Mouse (Mus musculus) brown adipose tissue, adult 24 weeks (tissue): ENCODE results near the gene Dcst1. TPM values are rescaled to one million over a fixed set of nuclear protein-coding genes. Genes with fewer than 3 reads are reported as not detected.

Experiments used
- H3K27ac ChIP-seq: fragments of 200-500 bp; replicated peaks from 2 replicates; pipeline ENCODE4 v1.5.1; 2012; ENCODE audit warnings: low read depth, mild to moderate bottlenecking, low read length
- H3K4me1 ChIP-seq: fragments of 200-500 bp; 2 replicates; pipeline ENCODE4 v1.6.1; 2012; ENCODE audit warnings: low read length, mixed read lengths; ENCODE audit not compliant: control insufficient read depth, insufficient read depth, insufficient read length
- H3K4me3 ChIP-seq: fragments of 200-500 bp; 2 replicates; pipeline ENCODE4 v1.5.1; 2012; ENCODE audit warnings: low read depth, mild to moderate bottlenecking, low read length, moderate library complexity; ENCODE audit not compliant: insufficient read depth
- polyA plus RNA-seq: library from polyadenylated mRNA; stranded (reverse); fragments of >200 nt; gene quantifications from 2 replicates; pipeline ENCODE4 v1.2.4, GENCODE M21; 2012; ENCODE audit not compliant: missing spikeins, insufficient read depth, insufficient read length

Dcst1 gene
- polyA plus RNA-seq, 1 experiment: 0.75 TPM

GRCm38 (mm10) chr3:89337062-89337720 is 27.9 kb downstream of the Dcst1 start:
- Histone ChIP-seq H3K27ac (no peak overlapping the region), H3K4me3 (peak overlapping the region; percentile 64), H3K4me1 (no peaks in the 10 kb centered on the region)

GRCm38 (mm10) chr3:89336529-89336928 is 28.5 kb downstream of the Dcst1 start:
- no peaks in the 10 kb centered on the region for H3K4me1 ChIP-seq
- H3K27ac ChIP-seq: no peak overlapping the region
- H3K4me3 ChIP-seq: peak overlapping the region; percentile 64; the same call in 1 of the 2 replicates

GRCm38 (mm10) chr3:89333053-89333452 is 32.0 kb downstream of the Dcst1 start:
- no peak overlapping the region for H3K27ac ChIP-seq
- H3K4me1 ChIP-seq: no peaks in the 10 kb centered on the region
- H3K4me3 ChIP-seq: no peak overlapping the region

- Histone ChIP-seq H3K4me1 (no peaks in the 10 kb centered on the region), H3K4me3 (no peak overlapping the region), H3K27ac (no peak overlapping the region)
These were observed 32.6 kb downstream of the Dcst1 start for GRCm38 (mm10) chr3:89332476-89332875.

GRCm38 (mm10) chr3:89332013-89332412 is 33.0 kb downstream of the Dcst1 start:
- H3K4me3 ChIP-seq: no peak overlapping the region
- no peaks in the 10 kb centered on the region for H3K4me1 ChIP-seq
- H3K27ac ChIP-seq: no peak overlapping the region

GRCm38 (mm10) chr3:89331561-89331960 is 33.5 kb downstream of the Dcst1 start:
- no peak overlapping the region for H3K4me3 ChIP-seq
- no peaks in the 10 kb centered on the region for H3K4me1 ChIP-seq
- no peak overlapping the region for H3K27ac ChIP-seq

GRCm38 (mm10) chr3:89330948-89331347 is 34.1 kb downstream of the Dcst1 start:
- Histone ChIP-seq H3K4me3 (no peak overlapping the region), H3K4me1 (no peaks in the 10 kb centered on the region), H3K27ac (no peak overlapping the region)

- Histone ChIP-seq H3K4me1 (no peaks in the 10 kb centered on the region), H3K4me3 (no peak overlapping the region), H3K27ac (no peak overlapping the region)
These were observed 34.7 kb downstream of the Dcst1 start for GRCm38 (mm10) chr3:89330346-89330745.

GRCm38 (mm10) chr3:89328623-89329022 is 36.4 kb downstream of the Dcst1 start:
- Histone ChIP-seq H3K4me3 (no peak overlapping the region), H3K4me1 (no peaks in the 10 kb centered on the region), H3K27ac (no peak overlapping the region)

- Histone ChIP-seq H3K27ac (no peak overlapping the region), H3K4me3 (no peak overlapping the region), H3K4me1 (peaks cover 1% of the 10 kb centered on the region; the same call in 1 of the 2 replicates)
These were observed 37.6 kb downstream of the Dcst1 start for GRCm38 (mm10) chr3:89327371-89327870.

GRCm38 (mm10) chr3:89325882-89326281 is 39.2 kb downstream of the Dcst1 start:
- Histone ChIP-seq H3K4me1 (peaks cover 14% of the 10 kb centered on the region; the same call in 1 of the 2 replicates), H3K4me3 (no peak overlapping the region), H3K27ac (no peak overlapping the region)

- Histone ChIP-seq H3K4me1 (peaks cover 16% of the 10 kb centered on the region; the same call in 1 of the 2 replicates), H3K27ac (no peak within 1 kb of the TSS), H3K4me3 (peak within 1 kb of the TSS; percentile 54)
These were observed 42.4 kb downstream of the Dcst1 start, which contains the start of gene Efna3 for GRCm38 (mm10) chr3:89322514-89323165. Gene Efna3 (minus strand): TSS chr3:89322965.

- peaks cover 16% of the 10 kb centered on the region; the same call in 1 of the 2 replicates for H3K4me1 ChIP-seq
- no peak overlapping the region for H3K27ac ChIP-seq
- H3K4me3 ChIP-seq: peak overlapping the region; percentile 54
These were observed 42.9 kb downstream of the Dcst1 start for GRCm38 (mm10) chr3:89322131-89322500.

GRCm38 (mm10) chr3:89321183-89322130 is 43.6 kb downstream of the Dcst1 start:
- Histone ChIP-seq H3K27ac (no peak overlapping the region), H3K4me1 (peaks cover 16% of the 10 kb centered on the region; the same call in 1 of the 2 replicates), H3K4me3 (peak overlapping the region; percentile 54)
